Mouse (Mus musculus) gastrocnemius, postnatal 14 days (tissue): ENCODE data around the gene Zfp280d. TPM values are rescaled to one million over a fixed set of nuclear protein-coding genes. Genes with fewer than 3 reads are reported as not detected.

Experiments
- DNase-seq: peaks from one replicate; pipeline ENCODE4 v3.0.0; 2021; ENCODE audit warnings: mixed read lengths
- intact Hi-C: fragments of 180-260 bp; cut with DNase I; formaldehyde crosslinking; loops from one replicate; pipeline ENCODE4 v1.15.1; 2025; ENCODE audit warnings: low total_unique reads
- long read RNA-seq, 2 experiments: library from polyadenylated mRNA; stranded (forward); transcript quantifications; one replicate each; pipeline ENCODE4 v2.0.0; 2021
- total RNA-seq, 2 experiments: library from RNA; stranded (reverse); gene quantifications; 2 replicates each; pipeline ENCODE4 v1.2.3; 2021

The Zfp280d gene
- total RNA-seq: 10 to 100 TPM; 12.7 to 13.7 TPM
- long read RNA-seq, experiment 1, full-length matches to known transcripts: 1 of 2 reads
- long read RNA-seq, experiment 1, partial matches to known transcripts: 1 of 2 reads
- long read RNA-seq, experiment 1, other reads (novel, unspliced or antisense): 0 of 2 reads
- long read RNA-seq, experiment 2, full-length matches to known transcripts: 1 of 3 reads
- long read RNA-seq, experiment 2, partial matches to known transcripts: 1 of 3 reads
- long read RNA-seq, experiment 2, other reads (novel, unspliced or antisense): 1 of 3 reads

- intact Hi-C loops: no loop called here
These were observed at the start of gene Zfp280d for GRCm38 (mm10) chr9:72274677-72275076. TSS of gene Zfp280d (plus strand) at chr9:72274860.

GRCm38 (mm10) chr9:72226536-72226935 is 48.1 kb upstream of the Zfp280d start:
- intact Hi-C loops: no loop called here
- no peak for DNase-seq

More at GRCm38 (mm10) chr9:72274677-72275076, at the start of gene Zfp280d:
- peak; percentile 93 for DNase-seq

- no peak for DNase-seq
- intact Hi-C loops: no loop called here
These were observed 22.0 kb upstream of the Zfp280d start for GRCm38 (mm10) chr9:72252656-72253055.

- intact Hi-C loops: no loop called here
- DNase-seq: no peak
These were observed 19.4 kb upstream of the Zfp280d start for GRCm38 (mm10) chr9:72255227-72255626.

GRCm38 (mm10) chr9:72256646-72257045 is 18.0 kb upstream of the Zfp280d start:
- intact Hi-C loops: no loop called here
- no peak for DNase-seq

GRCm38 (mm10) chr9:72260337-72260736 is 14.3 kb upstream of the Zfp280d start:
- DNase-seq: no peak
- intact Hi-C loops: no loop called here

- DNase-seq: no peak
- intact Hi-C loops: no loop called here
These were observed 9.8 kb upstream of the Zfp280d start for GRCm38 (mm10) chr9:72264859-72265258.

GRCm38 (mm10) chr9:72270146-72270545 is 4.5 kb upstream of the Zfp280d start:
- intact Hi-C loops: no loop called here
- no peak for DNase-seq

GRCm38 (mm10) chr9:72273646-72274410 is 832 bp upstream of the Zfp280d start:
- intact Hi-C loops: no loop called here
- no peak for DNase-seq

- DNase-seq: peak; percentile 50
- intact Hi-C loops: no loop called here
These were observed 680 bp downstream of the Zfp280d start for GRCm38 (mm10) chr9:72275101-72275978.

GRCm38 (mm10) chr9:72275979-72276500 is 1.4 kb downstream of the Zfp280d start:
- intact Hi-C loops: no loop called here
- DNase-seq: no peak

- intact Hi-C loops: no loop called here
- no peak for DNase-seq
These were observed 2.3 kb downstream of the Zfp280d start for GRCm38 (mm10) chr9:72276941-72277340.

- intact Hi-C loops: no loop called here
- no peak for DNase-seq
These were observed 5.3 kb downstream of the Zfp280d start for GRCm38 (mm10) chr9:72279943-72280342.

GRCm38 (mm10) chr9:72287696-72288095 is 13.0 kb downstream of the Zfp280d start:
- intact Hi-C loops: no loop called here
- no peak for DNase-seq

GRCm38 (mm10) chr9:72288210-72288609 is 13.6 kb downstream of the Zfp280d start:
- intact Hi-C loops: no loop called here
- no peak for DNase-seq

GRCm38 (mm10) chr9:72289094-72289493 is 14.4 kb downstream of the Zfp280d start:
- intact Hi-C loops: no loop called here
- DNase-seq: no peak

GRCm38 (mm10) chr9:72294076-72294475 is 19.4 kb downstream of the Zfp280d start:
- intact Hi-C loops: no loop called here
- DNase-seq: no peak

- DNase-seq: no peak
- intact Hi-C loops: no loop called here
These were observed 35.1 kb downstream of the Zfp280d start for GRCm38 (mm10) chr9:72309765-72310164.

GRCm38 (mm10) chr9:72333221-72333620 is 58.6 kb downstream of the Zfp280d start:
- no peak for DNase-seq
- intact Hi-C loops: no loop called here

GRCm38 (mm10) chr9:72336069-72336468 is 61.4 kb downstream of the Zfp280d start:
- no peak for DNase-seq
- intact Hi-C loops: no loop called here
